Mouse (Mus musculus) embryonic facial prominence, embryonic 15.5 days (tissue): ENCODE measurements around the gene Ubr1. TPM values are rescaled to one million over a fixed set of nuclear protein-coding genes. Genes with fewer than 3 reads are reported as not detected.

Experiments
- ATAC-seq: fragments of 200-750 bp; cut with Nextera tagmentation; 2 replicates; pipeline ENCODE4 v1.8.0; 2017; ENCODE audit warnings: low read depth, moderate TSS enrichment; ENCODE audit not compliant: insufficient number of reproducible peaks, low FRiP score, low TSS enrichment
- H3K27ac ChIP-seq: fragments of 300-500 bp; sonication (generic); replicated peaks from 2 replicates; pipeline ENCODE4 v1.5.1; 2015; ENCODE audit warnings: mild to moderate bottlenecking, inconsistent platforms
- H3K27me3 ChIP-seq: fragments of 300-500 bp; sonication (generic); 2 replicates; pipeline ENCODE4 v1.6.1; 2015; ENCODE audit warnings: inconsistent platforms
- H3K36me3 ChIP-seq: fragments of 300-500 bp; sonication (generic); 2 replicates; pipeline ENCODE4 v1.6.1; 2015; ENCODE audit warnings: mild to moderate bottlenecking, inconsistent platforms
- H3K4me1 ChIP-seq: fragments of 300-500 bp; sonication (generic); 2 replicates; pipeline ENCODE4 v1.6.1; 2015; ENCODE audit warnings: inconsistent platforms
- H3K4me2 ChIP-seq: fragments of 300-500 bp; sonication (generic); replicated peaks from 2 replicates; pipeline ENCODE4 v1.6.1; 2015; ENCODE audit warnings: mild to moderate bottlenecking, inconsistent platforms
- H3K4me3 ChIP-seq: fragments of 300-500 bp; sonication (generic); replicated peaks from 2 replicates; pipeline ENCODE4 v1.5.1; 2015; ENCODE audit warnings: mild to moderate bottlenecking, inconsistent platforms
- H3K9ac ChIP-seq: fragments of 300-500 bp; sonication (generic); 2 replicates; pipeline ENCODE4 v1.6.1; 2015; ENCODE audit warnings: inconsistent platforms
- H3K9me3 ChIP-seq: fragments of 300-500 bp; sonication (generic); replicated peaks from 2 replicates; pipeline ENCODE4 v1.6.1; 2016; ENCODE audit warnings: inconsistent platforms
- WGBS: fragments of 180-500 bp; shearing (Covaris S2); methylation state at CpG from one replicate; pipeline ENCODE4 v1.1.7; 2015; 5-methylcytosine and 5-hydroxymethylcytosine counted together
- polyA plus RNA-seq: library from polyadenylated mRNA; unstranded; fragments of >200 nt; fragmentation: Nextera tagmentation; extraction: Ambion mirVana; gene quantifications from 2 replicates; pipeline ENCODE4 v1.2.1, GENCODE M21; 2015

Ubr1 gene
- polyA plus RNA-seq, 1 experiment from 2014 or later = 24.2 TPM

GRCm38 (mm10) chr2:120909556-120909955, 61.0 kb downstream of the Ubr1 start:
- H3K27ac ChIP-seq = no peak overlapping the region
- no peak overlapping the region for H3K9ac ChIP-seq
- WGBS = 37% methylated on average over 4 of the region's 4 CpGs
- no peaks in the 10 kb centered on the region for H3K9me3 ChIP-seq
- no peak overlapping the region for H3K4me2 ChIP-seq
- ATAC-seq = no peak
- no peak overlapping the region for H3K4me3 ChIP-seq
- H3K4me1 ChIP-seq = no peaks in the 10 kb centered on the region
- H3K27me3 ChIP-seq = no peaks in the 10 kb centered on the region
- peaks cover 22% of the 10 kb centered on the region for H3K36me3 ChIP-seq

- Histone ChIP-seq H3K4me2 (no peak overlapping the region), H3K4me3 (no peak overlapping the region), H3K36me3 (peaks cover 58% of the 10 kb centered on the region), H3K27me3 (no peaks in the 10 kb centered on the region), H3K4me1 (no peaks in the 10 kb centered on the region), H3K27ac (no peak overlapping the region), H3K9ac (no peak overlapping the region), H3K9me3 (no peaks in the 10 kb centered on the region)
- ATAC-seq = no peak
- 95% methylated on average over 3 of the region's 3 CpGs for WGBS
Measured at GRCm38 (mm10) chr2:120896361-120896760, 74.2 kb downstream of the Ubr1 start.

DNA sequence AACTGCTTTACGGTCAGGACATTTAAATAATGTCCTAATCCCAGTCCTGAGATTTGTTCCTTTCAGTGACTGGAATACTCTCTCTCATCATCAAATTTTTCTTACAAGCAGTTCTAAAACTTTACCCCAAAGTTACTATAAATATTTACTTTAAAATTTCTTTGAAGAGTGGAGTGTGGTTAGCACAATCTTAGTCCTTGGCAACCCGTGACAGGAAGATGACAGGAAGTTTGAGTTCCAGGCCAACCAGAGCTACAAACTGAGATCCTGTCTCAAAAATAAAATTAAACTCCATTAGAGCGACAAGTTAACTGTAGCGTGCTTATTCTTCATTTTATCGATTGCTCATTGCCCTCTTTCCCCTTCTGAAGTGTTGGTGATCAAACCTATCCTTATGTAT, 82.9 kb downstream of the Ubr1 start:
- Histone ChIP-seq H3K4me2 (no peak overlapping the region), H3K4me3 (no peak overlapping the region), H3K27ac (no peak overlapping the region), H3K9ac (no peak overlapping the region), H3K36me3 (peaks cover 61% of the 10 kb centered on the region), H3K9me3 (no peaks in the 10 kb centered on the region), H3K27me3 (no peaks in the 10 kb centered on the region), H3K4me1 (no peaks in the 10 kb centered on the region)
- no peak for ATAC-seq
- 88% methylated on average over 5 of the region's 5 CpGs for WGBS

- ATAC-seq = no peak
- H3K4me2 ChIP-seq = no peak overlapping the region
- H3K36me3 ChIP-seq = peaks cover 50% of the 10 kb centered on the region
- no peak overlapping the region for H3K27ac ChIP-seq
- H3K9ac ChIP-seq = no peak overlapping the region
- no peaks in the 10 kb centered on the region for H3K9me3 ChIP-seq
- WGBS = 84% methylated on average over 2 of the region's 2 CpGs
- no peaks in the 10 kb centered on the region for H3K27me3 ChIP-seq
- H3K4me1 ChIP-seq = no peaks in the 10 kb centered on the region
- no peak overlapping the region for H3K4me3 ChIP-seq
Measured at GRCm38 (mm10) chr2:120873192-120873591, 97.3 kb downstream of the Ubr1 start.

- Histone ChIP-seq H3K36me3 (peaks cover 60% of the 10 kb centered on the region), H3K4me3 (no peak overlapping the region), H3K9me3 (no peaks in the 10 kb centered on the region), H3K9ac (no peak overlapping the region), H3K4me1 (no peaks in the 10 kb centered on the region), H3K4me2 (no peak overlapping the region), H3K27ac (no peak overlapping the region), H3K27me3 (no peaks in the 10 kb centered on the region)
- ATAC-seq = no peak
- WGBS = 74% methylated on average over 9 of the region's 9 CpGs
Measured at GRCm38 (mm10) chr2:120871447-120872336, 98.8 kb downstream of the Ubr1 start.

DNA sequence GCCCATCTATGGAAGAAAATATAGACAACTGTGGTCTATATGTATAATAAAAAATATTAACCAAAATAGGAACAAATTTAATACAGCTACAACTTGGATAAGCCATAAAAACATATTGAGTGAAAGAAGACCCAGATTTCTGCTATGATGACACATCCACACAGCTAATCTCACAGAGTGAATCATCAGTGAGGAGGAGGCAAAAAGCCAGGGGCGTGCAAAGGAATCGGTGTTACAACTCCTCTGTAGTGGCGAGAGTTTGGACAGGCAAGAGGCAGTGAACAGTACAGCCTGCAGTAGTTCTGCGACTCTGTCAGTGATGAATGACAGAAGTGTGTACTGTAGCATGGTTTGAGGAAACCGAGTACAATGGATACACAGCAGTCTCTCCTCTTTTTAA, 103.2 kb downstream of the Ubr1 start:
- no peaks in the 10 kb centered on the region for H3K4me1 ChIP-seq
- 85% methylated on average over 5 of the region's 5 CpGs for WGBS
- H3K27me3 ChIP-seq = no peaks in the 10 kb centered on the region
- H3K4me2 ChIP-seq = no peak overlapping the region
- H3K27ac ChIP-seq = no peak overlapping the region
- no peaks in the 10 kb centered on the region for H3K9me3 ChIP-seq
- peaks cover 66% of the 10 kb centered on the region for H3K36me3 ChIP-seq
- no peak overlapping the region for H3K4me3 ChIP-seq
- no peak for ATAC-seq
- H3K9ac ChIP-seq = no peak overlapping the region

- Histone ChIP-seq H3K4me1 (no peaks in the 10 kb centered on the region), H3K4me2 (no peak overlapping the region), H3K27me3 (no peaks in the 10 kb centered on the region), H3K27ac (no peak overlapping the region), H3K36me3 (peaks cover 63% of the 10 kb centered on the region), H3K4me3 (no peak overlapping the region), H3K9ac (no peak overlapping the region), H3K9me3 (no peaks in the 10 kb centered on the region)
- 19% methylated on average over 1 of the region's 1 CpGs for WGBS
- ATAC-seq = no peak
Measured at GRCm38 (mm10) chr2:120866561-120866960, 104.0 kb downstream of the Ubr1 start.

DNA sequence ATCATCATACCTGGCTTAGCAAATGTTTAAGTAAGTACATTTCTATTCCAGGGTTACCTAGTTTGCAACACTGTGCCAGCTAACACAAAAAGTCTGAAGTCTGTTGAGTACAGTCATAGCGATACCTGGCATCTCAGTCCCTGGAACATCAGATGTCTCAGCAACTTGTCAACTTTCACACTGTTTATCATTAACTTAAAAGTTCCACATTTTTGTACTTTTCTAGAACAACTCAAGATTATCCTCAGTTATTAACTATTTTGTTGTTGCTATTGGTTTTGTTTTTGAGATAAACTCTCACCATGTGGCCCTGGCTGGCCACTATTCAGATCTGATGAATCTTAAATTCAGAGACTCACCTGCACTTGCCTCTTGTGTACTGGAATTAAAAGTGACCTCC, 107.1 kb downstream of the Ubr1 start:
- Histone ChIP-seq H3K4me1 (no peaks in the 10 kb centered on the region), H3K4me2 (no peak overlapping the region), H3K4me3 (no peak overlapping the region), H3K9ac (no peak overlapping the region), H3K36me3 (peaks cover 53% of the 10 kb centered on the region; the same call in 1 of the 2 replicates), H3K27ac (no peak overlapping the region), H3K27me3 (no peaks in the 10 kb centered on the region), H3K9me3 (no peaks in the 10 kb centered on the region)
- ATAC-seq = no peak
- WGBS = 97% methylated on average over 1 of the region's 1 CpGs

- Histone ChIP-seq H3K36me3 (peaks cover 41% of the 10 kb centered on the region; the same call in 1 of the 2 replicates), H3K27ac (no peak overlapping the region), H3K9ac (no peak overlapping the region), H3K9me3 (no peaks in the 10 kb centered on the region), H3K4me1 (no peaks in the 10 kb centered on the region), H3K27me3 (no peaks in the 10 kb centered on the region), H3K4me2 (no peak overlapping the region), H3K4me3 (no peak overlapping the region)
- 71% methylated on average over 1 of the region's 1 CpGs for WGBS
- ATAC-seq = no peak
Measured at GRCm38 (mm10) chr2:120860699-120861098, 109.8 kb downstream of the Ubr1 start.

GRCm38 (mm10) chr2:120858131-120858530, 112.4 kb downstream of the Ubr1 start:
- WGBS = 88% methylated on average over 3 of the region's 3 CpGs
- Histone ChIP-seq H3K27me3 (no peaks in the 10 kb centered on the region), H3K4me1 (no peaks in the 10 kb centered on the region), H3K9ac (no peak overlapping the region), H3K27ac (no peak overlapping the region), H3K36me3 (peaks cover 18% of the 10 kb centered on the region; the same call in 1 of the 2 replicates), H3K4me2 (no peak overlapping the region), H3K4me3 (no peak overlapping the region), H3K9me3 (no peaks in the 10 kb centered on the region)
- ATAC-seq = no peak; the same call in 1 of the 2 replicates

DNA sequence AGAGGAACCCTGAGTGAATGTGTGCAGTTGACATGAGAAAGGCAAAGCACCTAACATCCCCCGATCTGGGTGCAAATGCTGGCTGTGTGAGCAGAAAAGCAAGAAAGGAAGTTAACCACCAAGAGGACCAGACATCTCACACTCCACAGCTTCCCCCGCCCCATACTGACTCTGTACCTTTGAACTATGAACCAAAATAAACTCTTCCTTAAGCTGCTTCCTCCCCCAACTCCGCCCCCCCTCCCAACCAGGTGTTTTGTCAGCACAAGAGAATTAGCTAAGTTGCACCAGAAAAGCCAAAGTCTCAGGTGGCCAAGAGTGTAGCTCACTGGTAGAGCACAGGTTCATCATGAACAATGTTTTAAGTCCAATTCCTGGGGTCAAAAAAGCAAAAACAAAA, 117.4 kb downstream of the Ubr1 start:
- H3K4me1 ChIP-seq = 0 out of 2 replicates have a peak, but pooled peaks cover 4% of the 10 kb centered on the region
- H3K9ac ChIP-seq = no peak overlapping the region
- no peaks in the 10 kb centered on the region for H3K9me3 ChIP-seq
- no peak for ATAC-seq
- no peak overlapping the region for H3K27ac ChIP-seq
- 77% methylated on average over 3 of the region's 3 CpGs for WGBS
- H3K4me2 ChIP-seq = no peak overlapping the region
- H3K36me3 ChIP-seq = no peaks in the 10 kb centered on the region
- H3K27me3 ChIP-seq = no peaks in the 10 kb centered on the region
- no peak overlapping the region for H3K4me3 ChIP-seq

DNA sequence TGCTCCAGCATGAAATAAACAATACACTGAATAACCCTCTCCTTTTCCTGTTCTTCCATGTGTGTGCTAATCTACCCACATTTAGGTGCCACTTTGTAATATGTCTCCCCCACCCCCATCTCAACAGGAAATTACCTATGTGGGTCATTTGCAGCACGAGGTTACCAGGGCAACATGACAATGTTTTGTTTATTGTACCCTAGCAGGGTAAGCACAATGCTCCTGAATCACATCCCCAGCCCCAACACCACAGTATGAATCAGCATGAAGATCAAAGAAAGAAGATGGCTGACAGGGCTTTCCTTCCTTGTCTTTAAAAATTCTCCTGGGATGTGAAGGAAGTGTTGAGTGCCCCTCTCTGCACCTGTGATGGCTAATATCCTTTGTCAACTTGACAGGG, 117.9 kb downstream of the Ubr1 start:
- Histone ChIP-seq H3K9ac (no peak overlapping the region), H3K9me3 (no peaks in the 10 kb centered on the region), H3K27me3 (no peaks in the 10 kb centered on the region), H3K27ac (no peak overlapping the region), H3K4me1 (0 out of 2 replicates have a peak, but pooled peaks cover 4% of the 10 kb centered on the region), H3K4me2 (no peak overlapping the region), H3K4me3 (no peak overlapping the region), H3K36me3 (no peaks in the 10 kb centered on the region)
- no peak for ATAC-seq
- 40% methylated on average over 1 of the region's 1 CpGs for WGBS
